Mouse (Mus musculus): ENCODE measurements around the gene Gm10190.
A peak's percentile ranks its signal among the peaks of the same experiment; 100 is the strongest.
"Not testable (repeated sequence)": the region's sequence is repeated elsewhere in the genome, so short reads cannot be mapped to it uniquely, and the experiment has no call there.

Gm10190 gene

DNA sequence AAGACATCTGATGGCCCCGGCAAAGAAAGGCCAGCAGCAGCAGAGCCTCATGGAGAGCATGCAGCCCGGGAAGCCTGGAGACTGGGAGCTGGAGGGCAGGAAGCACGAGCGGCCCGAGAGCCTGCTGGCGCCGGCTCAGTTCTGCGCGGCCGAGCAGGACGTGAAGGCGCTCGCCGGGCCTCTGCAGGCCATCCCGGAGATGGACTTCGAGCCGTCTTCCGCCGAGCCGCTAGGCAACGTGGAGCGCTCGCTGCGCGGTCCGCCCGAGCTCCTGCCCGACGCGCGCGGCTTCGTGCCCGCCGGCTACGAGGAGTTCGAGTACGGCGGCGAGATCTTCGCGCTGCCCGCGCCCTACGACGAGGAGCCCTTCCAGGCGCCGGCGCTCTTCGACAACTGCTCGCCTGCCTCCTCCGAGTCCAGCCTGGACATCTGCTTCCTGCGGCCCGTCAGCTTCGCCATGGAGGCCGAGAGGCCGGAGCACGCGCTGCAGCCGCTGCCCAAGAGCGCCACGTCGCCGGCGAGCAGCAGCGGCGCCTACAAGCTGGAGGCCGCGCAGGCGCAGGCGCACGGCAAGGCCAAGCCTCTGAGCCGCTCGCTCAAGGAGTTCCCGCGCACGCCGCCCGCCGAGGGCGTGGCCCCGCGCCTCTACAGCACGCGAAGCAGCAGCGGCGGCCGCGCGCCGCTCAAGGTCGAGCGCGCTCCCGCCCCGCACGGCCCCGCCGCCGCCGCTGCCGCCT lies at the start of gene Gm10190:
Gene Gm10190, minus strand, starts transcription at position 553 of the 737 bp plus-strand sequence.
- peak; percentile 78 to 81 for DNase-seq (ENCODE audit: low spot score in 2 of 2)

GRCm38 (mm10) chr17:80420998-80421397 lies 47.7 kb upstream of the Gm10190 start:
- DNase-seq (ENCODE audit: low spot score in 2 of 2), result no peak

DNA sequence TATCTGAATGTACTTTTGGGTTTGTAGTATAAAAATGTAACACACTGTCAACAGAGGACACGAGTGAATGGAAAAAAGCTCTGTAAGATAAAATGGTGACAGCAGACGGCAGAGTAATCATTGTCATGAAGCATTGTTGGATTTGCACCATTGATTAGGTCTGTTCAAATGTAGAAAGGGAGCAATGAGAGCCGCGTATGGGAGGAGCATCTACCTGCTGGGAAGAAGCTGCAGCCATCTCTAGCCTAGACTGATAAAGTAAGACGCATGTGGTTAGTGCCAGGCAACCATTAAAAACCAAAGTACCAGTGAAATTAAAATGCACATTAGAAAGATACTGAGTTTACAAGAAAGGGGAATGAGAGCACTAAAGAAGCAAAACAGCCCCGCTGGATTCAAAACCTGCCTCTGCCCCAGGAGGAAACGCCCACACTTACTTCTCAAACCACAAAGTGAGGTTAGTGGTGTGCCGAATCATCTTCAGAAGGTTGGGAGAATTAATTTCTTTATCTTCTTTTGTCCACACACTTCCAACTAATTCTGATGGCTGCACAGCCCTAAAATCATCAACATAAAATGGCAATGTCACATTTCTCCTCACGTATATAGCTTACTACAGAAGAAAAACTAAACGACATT lies 45.4 kb upstream of the Gm10190 start:
- no peak for DNase-seq (ENCODE audit: low spot score in 2 of 2)

- DNase-seq (ENCODE audit: low spot score in 2 of 2), result no peak
Observed at GRCm38 (mm10) chr17:80411182-80411581, 37.8 kb upstream of the Gm10190 start.

- no peak for DNase-seq (ENCODE audit: low spot score in 2 of 2)
Observed at GRCm38 (mm10) chr17:80398243-80398642, 24.9 kb upstream of the Gm10190 start.

DNA sequence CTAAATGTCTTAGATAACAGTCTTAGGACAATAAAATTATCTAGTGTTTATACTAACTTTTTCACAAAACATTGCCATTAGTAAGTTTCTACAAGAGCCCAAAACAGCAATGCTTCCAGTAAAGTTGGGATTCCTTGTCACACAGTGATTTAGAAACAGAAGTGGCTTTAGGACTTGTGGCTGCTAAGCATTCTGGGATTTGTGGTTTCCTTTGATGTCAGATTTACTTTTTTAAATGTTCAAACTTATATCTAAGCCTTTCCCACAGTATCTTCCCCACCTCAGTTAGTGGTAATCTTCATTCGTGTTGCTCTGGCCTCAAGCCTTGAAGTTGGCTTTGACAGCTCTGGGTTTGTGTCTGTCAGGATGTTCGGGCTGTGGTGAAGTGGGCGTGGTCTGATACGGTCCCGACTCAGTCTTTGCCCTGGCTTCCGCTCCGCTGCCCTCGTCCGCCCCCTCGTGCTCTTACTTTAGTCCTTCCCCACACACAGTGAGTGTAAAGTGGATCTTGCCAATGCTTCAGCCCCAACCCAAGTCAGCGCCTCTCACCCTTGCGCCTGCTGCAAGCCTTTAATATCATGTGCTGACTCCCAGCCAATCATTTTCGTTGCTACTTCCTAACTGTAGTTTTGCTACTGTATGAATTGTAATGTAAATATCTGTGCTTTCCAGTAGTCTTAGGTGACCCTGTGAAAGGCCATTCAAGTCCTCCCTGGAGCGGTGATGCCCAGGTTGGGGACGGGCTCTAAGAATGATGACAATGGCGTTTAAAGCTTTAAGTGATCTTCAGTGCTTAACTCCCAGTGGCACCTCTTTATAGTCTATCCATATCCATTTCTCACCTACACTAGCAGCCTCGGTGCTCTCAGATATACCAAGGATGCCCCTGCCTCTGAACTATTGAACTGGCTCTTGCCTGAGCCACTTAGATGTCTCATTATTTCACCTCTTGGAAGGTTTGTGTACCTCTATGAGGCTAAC lies 18.4 kb upstream of the Gm10190 start:
- DNase-seq (ENCODE audit: low spot score in 2 of 2), result peak; percentile 6 to 20

DNA sequence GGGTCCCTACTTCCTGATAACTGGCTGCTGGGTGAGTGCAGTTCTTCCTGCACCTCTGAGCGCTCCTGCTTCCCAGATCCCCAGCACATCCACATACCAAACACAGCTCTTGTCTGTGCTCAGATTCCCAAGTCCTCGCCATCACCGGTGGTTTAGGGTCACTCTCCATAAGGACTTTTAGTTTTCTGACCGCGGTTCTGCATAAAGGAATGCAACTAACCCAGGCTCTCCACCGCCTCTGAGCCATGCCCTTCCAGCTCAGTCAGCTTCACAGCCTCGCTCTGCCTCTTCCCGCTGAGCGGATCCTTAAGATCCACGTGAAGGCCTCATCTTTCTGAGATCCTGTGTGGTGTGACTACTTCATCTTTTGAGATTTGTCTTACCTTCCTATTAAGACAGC lies 16.7 kb upstream of the Gm10190 start:
- DNase-seq (ENCODE audit: low spot score in 2 of 2), result no peak

DNA sequence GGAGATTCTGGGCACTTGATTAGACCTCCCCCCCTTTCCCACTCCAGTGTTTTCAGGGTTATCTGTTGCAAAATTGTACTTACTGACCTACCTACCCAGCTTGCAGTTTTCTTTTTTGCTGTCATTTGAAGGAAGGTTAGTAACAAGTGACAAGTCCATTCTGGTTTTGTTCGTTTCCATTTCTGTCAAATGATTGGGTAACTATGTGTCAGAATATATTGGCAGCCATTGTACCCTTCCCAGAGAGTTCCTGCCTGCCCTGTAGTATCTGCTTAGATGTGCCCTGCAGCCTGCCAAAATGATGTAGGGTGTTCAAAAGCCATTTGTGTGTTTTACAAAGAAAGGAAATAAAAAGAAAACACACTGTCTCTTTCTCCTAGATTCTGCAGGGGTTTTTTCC lies 12.3 kb upstream of the Gm10190 start:
- DNase-seq (ENCODE audit: low spot score in 2 of 2), result no peak

GRCm38 (mm10) chr17:80378386-80378785 lies 5.0 kb upstream of the Gm10190 start:
- not testable (repeated sequence) for DNase-seq (ENCODE audit: low spot score in 2 of 2)

DNA sequence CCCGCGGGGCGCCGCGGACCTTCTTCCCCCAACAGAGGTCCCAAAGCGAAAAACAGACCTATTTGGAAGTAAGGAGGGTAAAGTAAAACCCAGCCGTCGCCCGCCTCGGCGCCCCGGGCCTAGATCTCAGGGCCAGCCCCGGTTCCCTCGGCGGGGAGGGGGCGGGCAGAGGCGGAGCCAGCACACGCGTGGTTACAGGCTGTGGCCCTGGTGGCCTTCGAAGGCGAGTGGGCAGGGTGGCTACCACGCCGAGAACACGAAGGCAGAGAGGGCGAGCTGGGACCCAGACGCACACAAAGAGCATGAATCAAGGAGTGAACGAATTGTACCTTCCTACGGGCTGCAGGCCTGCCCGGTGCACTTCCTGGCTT lies 370 bp upstream of the Gm10190 start:
- peak in 1 of 2 experiments; percentile 5 for DNase-seq (ENCODE audit: low spot score in 2 of 2)

DNA sequence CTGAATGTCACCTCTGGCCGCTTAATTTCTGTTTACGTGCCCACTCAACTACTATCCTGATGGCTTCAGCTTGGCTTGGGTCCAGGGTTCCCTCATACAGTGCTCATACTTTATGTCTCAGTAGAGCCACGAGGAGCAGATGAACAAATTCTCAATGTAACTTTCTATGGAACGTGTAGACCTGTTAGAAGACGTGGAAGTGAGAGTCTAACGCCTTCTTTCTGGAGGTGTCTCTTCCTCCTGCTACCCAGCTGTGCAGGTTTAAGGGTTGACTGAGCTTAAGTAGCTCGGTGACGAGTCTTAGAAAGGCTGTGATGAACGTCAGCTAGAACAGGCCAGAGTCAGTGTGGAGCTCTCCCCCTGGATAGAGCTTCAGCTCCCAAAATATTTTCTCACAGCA lies 4.7 kb downstream of the Gm10190 start:
- no peak for DNase-seq (ENCODE audit: low spot score in 2 of 2)

- no peak for DNase-seq (ENCODE audit: low spot score in 2 of 2)
Observed at GRCm38 (mm10) chr17:80367276-80367675, 6.1 kb downstream of the Gm10190 start.

DNA sequence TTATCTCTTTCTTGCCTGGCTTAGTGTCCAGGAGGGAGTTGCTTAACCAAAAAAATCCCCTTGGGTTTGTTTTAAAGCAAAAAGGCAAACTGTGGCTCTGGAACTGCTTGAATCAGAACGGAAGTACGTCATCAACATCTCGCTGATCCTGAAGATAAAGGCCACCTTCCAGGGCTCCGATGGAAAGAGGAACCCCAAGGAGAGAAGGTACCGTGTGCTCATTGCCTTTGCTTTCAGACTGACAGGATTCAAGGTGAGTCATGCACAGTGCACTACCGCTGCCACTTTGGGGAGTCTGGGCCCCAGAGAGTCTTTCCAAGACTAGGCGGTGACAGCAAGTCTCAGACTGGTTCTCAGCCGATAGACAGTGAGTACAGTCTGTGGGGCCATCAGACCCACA lies 13.1 kb downstream of the Gm10190 start:
- no peak for DNase-seq (ENCODE audit: low spot score in 2 of 2)

- DNase-seq (ENCODE audit: low spot score in 2 of 2), result no peak
Observed at GRCm38 (mm10) chr17:80347234-80347633, 26.1 kb downstream of the Gm10190 start.

DNA sequence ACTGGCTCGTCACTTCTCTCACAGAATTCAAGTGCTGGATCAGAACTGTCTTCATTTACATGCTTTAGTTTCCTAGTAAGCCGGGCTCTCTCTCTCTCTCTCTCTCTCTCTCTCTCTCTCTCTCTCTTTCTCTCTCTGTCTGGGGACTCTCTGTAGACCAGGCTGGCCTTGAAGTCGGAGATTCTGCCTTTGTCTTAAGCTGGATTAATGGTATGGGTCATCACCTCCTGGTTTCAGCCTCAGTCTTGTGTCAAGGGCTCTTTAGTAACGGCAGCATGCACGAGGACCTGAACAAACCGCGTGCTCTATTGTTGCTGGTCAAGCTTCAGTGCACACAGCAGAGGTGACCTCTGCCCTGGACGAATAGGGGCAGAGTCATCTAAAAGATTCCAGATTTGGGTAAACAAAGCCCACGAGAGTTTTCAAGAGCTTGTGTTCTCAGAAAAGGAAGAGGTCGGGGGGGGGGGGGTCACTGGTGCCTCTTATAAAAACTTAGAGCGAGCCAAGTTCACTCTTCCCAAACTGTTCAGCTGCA lies 26.7 kb downstream of the Gm10190 start:
- no peak for DNase-seq (ENCODE audit: low spot score in 2 of 2)

DNA sequence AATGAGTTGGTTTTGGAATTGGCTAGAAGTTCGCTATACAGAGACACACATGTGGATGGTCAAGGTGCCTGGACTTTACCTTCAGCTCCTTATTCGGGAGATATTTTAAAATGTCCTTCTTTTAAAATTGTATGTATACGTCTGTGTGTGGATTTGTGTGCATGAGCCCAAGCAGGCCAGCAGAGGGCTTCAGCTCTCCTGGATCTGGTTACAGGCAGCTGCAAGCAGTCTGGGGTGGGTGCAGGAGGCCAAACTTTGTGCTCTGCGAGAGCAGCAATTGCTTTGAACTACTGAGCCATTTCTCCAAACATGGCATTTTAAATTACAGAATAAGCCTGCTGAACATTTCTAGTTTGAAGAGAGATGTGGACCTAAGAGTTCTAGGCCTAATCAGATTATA lies 28.1 kb downstream of the Gm10190 start:
- no peak for DNase-seq (ENCODE audit: low spot score in 2 of 2)

DNA sequence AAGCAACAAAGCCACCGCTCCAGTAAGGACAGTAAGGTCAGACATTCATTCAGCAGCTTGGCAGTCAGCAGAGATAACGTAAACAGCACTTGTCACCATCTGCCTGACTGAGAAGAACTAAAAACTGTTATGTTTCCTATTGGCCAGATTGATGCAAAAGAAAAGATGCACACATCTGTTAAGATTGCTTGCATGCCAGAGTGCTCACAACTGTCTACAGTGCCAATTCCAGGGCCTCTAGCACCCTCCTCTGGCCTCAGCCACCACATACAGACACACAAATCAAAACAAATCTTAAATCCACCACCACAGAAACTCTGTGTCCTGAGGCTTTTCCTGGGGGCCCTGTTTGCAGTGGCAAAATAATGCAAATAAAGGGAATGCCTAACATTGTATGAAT lies 41.0 kb downstream of the Gm10190 start:
- no peak for DNase-seq (ENCODE audit: low spot score in 2 of 2)

- DNase-seq (ENCODE audit: low spot score in 2 of 2), result no peak
Observed at GRCm38 (mm10) chr17:80326431-80326830, 46.9 kb downstream of the Gm10190 start.

DNA sequence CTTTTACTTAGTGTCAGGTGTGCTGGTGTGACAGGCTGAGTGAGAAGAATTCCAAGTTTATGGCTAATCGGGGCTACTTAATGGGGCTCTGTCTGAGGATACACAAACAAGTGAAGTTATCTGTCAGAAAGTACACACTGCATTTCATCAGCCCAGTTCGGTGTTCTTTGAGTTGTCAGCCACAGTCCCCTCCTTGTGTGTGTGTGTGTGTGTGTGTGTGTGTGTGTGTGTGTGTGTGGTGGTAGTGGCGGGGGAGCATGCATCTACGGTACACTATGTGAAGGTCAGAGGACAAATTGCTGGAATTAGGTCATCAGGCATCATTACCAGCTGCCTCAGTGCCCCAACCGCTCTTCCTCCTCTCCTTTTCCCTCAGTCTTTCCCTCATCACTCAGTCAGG lies 47.9 kb downstream of the Gm10190 start:
- no peak for DNase-seq (ENCODE audit: low spot score in 2 of 2)

DNA sequence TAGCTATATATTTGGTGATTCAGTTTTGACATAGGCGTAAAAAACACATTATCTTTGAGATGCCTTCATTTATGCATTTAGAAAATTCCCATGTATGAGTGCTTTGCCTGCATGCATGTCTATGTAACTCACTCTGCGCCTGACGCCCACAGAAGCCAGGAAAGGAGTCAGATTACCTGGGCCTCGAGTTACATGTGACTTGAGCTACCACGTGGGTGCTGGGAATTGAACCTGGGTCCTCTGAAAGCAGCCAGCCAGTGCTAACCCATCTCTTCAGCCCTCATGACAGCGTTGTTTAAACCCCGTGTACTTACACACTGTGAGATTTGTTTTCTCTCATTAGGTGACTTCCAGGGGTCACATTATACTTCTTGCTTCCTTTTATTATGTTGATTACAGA lies 48.8 kb downstream of the Gm10190 start:
- no peak for DNase-seq (ENCODE audit: low spot score in 2 of 2)

DNA sequence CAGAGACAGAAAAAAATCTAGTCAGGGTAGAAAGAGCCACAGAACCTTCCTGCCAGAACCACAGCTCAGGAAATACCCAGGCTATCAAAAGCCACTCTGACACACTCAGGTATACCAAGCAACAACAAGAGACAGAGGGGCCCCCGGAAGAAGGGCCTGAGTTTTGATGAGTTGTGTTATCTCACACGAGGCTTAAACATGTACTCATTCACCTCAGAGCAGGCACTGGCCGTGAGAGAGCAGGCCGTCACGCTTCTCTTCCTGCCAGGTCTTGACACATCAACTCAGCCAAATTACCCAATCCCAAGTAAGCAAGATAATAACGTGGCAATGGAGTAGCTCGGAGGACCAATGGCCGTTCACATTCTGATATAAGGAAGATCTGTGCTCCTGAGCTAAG lies 49.7 kb downstream of the Gm10190 start:
- no peak for DNase-seq (ENCODE audit: low spot score in 2 of 2)

All from urinary bladder, adult 18-20 months (tissue).